Mouse (Mus musculus) mesoderm, embryonic 11.5 days (tissue): ENCODE results near the gene Gm20809.
"Not testable (repeated sequence)": the region's sequence is repeated elsewhere in the genome, so short reads cannot be mapped to it uniquely, and the experiment has no call there.

Experiments
- DNase-seq: peaks from one replicate; pipeline ENCODE4 v3.0.0-alpha.2; 2012; ENCODE audit warnings: low read depth, low spot score

Gm20809 gene

DNA sequence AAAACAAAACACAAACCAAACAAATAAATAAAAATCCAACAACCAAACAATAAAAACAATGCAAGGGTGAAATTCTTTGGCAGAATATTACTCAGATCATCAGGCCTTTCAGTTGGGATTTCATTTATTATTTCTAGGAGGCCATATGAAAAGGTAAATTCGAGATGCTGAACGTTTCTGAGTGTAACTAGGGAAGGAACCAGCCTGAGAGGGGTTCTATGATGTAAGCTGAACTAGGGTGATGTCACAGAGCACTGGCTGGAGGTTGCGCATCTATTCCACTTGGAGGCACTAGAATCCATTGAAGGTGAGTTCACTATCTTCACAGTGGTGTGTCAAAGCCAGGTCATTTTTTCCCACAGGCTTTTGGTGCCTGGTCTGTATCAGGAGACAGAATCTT lies at the start of gene Gm20809:
Gene Gm20809, plus strand, starts transcription at position 301 of the 400 bp plus-strand sequence.
- not testable (repeated sequence) for DNase-seq
